Mouse (Mus musculus) heart, adult 11 months (tissue): ENCODE measurements around the gene Stim1.
"Not testable (repeated sequence)": the region's sequence is repeated elsewhere in the genome, so short reads cannot be mapped to it uniquely, and the experiment has no call there.

Experiments
- DNase-seq: peaks from one replicate; pipeline ENCODE4 v3.0.0; 2022

The Stim1 gene

DNA sequence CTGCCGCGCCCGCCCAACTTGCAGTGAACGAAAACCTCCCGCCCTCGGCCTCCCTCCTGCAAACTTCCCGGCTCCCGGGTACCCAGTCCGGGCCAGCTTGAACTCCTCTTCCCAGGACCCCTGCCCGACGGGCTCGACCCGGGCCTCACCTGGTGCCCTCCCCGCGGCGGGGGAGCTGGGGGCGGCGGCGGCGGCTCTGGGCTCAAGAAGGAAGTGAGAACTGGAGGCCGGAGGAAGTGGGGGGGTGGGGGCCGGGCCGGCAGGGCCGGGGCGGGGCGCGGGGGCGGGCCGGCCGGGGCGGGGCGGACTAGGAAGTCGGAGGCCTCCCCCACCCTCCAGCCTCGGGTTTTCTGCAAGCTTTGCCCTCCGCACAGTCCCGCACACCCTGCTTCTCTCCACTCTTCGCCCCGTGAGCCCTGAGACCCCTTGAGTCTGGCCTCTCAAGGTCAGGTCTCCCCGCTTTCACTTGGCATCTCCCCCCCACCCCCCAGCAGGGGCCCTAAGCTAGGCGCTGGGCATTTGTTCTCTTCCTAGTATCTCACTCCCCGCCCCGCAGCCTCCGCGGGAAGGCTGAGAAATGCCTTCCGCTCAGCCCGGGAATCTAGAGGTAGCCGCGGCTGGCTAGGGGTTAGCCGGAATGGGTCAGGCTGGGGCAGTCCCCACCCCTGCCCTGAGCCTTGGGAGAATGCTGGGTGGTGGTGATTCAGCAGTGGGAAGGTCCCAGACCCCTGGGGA is 17.5 kb upstream of the Stim1 start:
- DNase-seq, result peak; percentile 99

GRCm38 (mm10) chr7:102250631-102251214 is 16.9 kb upstream of the Stim1 start:
- peak; percentile 100 for DNase-seq

- no peak for DNase-seq
Observed at GRCm38 (mm10) chr7:102253631-102254030, 14.0 kb upstream of the Stim1 start.

DNA sequence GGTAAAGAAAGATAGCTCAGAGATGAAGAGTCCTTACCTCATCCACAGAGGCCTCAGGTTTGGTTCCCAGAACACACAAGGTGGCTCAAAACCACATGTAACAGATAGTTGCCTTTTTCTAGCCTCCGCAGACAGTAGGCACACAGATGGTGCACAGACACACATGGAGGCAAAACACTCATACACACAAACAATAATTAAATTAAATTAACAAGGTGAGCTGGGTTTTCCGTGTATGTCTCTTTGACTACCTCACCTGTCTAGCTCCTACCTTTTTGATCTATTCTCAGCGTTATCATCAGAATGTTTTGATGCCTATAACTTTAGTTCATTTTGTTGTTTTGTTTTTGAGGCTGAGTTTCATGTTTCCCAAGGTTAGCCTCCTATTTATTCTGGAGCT is 11.7 kb upstream of the Stim1 start, which contains the start of gene Rhog:
Gene Rhog (minus strand): TSS at position 101 of the 400 bp plus-strand sequence.
- peak; percentile 73 for DNase-seq

DNA sequence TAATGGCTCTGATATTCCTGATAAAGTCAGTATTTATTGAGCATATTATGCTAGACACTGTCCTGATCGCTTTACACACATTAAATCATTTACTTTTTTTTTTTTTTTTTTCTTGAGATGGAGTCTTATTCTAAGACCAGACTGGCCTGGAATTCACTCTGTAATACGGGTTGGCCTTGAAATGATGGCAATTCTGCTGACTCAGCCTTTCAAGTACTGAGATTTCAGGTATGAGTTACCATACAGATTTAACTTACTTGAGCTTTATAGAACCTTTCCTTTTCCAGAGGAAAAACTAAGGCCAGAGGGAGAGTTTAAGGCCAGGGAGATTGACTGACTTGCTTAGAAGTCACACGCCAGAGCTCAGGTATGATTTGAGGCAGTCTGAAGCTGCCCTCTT is 11.0 kb upstream of the Stim1 start:
- no peak for DNase-seq

GRCm38 (mm10) chr7:102258189-102258588 is 9.4 kb upstream of the Stim1 start:
- peak; percentile 91 for DNase-seq

- peak; percentile 64 for DNase-seq
Observed at GRCm38 (mm10) chr7:102258753-102259152, 8.9 kb upstream of the Stim1 start.

DNA sequence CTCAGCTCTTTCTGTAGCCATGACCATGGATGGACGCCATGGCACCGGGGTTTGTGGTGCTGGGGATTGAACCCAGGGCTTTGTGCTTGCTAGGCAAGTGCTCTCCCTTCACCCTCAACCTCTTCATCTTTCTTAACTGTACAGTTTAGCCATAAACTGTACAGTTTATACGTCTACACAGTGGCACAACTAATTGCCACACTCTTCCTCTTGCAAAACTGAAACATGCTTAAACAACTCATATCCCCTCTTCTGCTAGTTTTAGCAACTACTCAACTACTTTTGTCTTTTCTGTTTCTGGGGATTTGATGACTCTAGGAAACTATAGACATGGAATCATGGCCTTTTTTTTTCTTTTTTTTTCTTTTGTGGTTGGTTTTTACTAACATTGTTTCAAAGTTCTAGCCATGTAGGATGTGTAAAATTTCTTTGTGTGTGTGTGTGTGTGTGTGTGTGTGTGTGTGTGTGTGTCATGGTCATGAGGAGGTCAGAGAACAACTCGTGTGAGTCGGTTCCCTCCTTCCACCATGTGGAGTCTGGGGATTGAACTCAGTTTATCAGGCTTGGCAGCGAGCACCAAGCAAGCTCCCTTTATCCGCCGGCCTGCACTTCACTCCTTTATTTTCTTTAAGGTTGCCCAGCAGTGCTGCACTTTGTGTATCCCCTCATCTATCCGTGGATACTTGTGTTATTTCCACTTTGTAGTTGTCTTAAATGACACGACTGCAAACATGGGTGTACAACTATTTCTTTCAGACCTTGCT is 7.7 kb upstream of the Stim1 start:
- DNase-seq, result peak; percentile 59

- DNase-seq, result peak; percentile 56
Observed at GRCm38 (mm10) chr7:102260518-102260917, 7.1 kb upstream of the Stim1 start.

GRCm38 (mm10) chr7:102263020-102263419 is 4.6 kb upstream of the Stim1 start:
- DNase-seq, result peak; percentile 65

GRCm38 (mm10) chr7:102266021-102266400 is 1.6 kb upstream of the Stim1 start:
- not testable (repeated sequence) for DNase-seq

DNA sequence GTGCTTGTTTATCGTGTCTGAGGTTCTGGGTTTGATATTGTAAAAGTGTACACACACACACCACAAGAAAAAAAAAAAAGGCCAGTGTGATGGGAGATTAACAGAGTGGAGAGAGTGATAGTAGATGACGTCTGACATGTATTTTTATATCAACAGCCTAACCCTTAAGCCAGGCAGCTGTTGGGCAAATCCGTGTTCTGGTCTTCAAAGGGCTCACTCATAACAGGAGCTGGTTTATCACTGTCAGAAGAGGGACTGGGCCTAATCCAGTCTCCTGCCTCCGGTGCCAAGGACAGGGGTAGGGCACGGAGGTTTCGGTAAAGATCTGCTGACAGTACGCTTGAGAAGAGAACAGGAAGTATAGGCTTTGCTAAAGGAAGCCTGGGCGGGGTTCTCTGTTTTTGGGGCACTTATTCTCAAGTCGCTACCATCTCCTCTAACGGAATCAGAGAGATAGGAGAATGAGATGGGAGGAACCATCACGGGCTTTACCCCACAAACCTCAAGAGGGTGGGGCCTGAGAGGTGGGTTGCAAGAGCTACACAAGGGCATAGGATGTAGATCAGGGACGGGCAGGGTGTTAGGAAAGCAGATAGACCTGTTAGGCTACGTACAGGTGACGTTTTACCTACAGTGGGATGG is 1.1 kb upstream of the Stim1 start:
- DNase-seq, result peak; percentile 96

GRCm38 (mm10) chr7:102267113-102267579 is 460 bp upstream of the Stim1 start:
- DNase-seq, result peak; percentile 99

DNA sequence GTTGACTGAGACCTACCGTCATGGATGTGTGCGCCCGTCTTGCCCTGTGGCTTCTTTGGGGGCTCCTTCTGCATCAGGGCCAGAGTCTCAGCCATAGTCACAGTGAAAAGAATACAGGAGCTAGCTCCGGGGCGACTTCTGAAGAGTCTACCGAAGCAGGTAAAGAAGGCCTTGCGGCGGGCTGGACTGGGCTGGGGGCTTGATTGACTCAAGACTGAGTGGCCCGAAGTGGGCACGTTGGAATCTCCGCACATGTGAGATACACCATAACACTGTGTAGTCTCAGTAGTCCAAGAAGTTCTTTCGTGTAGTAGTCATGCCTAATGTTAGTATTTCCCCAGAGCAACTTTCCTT is 766 bp downstream of the Stim1 start:
- DNase-seq, result no peak

DNA sequence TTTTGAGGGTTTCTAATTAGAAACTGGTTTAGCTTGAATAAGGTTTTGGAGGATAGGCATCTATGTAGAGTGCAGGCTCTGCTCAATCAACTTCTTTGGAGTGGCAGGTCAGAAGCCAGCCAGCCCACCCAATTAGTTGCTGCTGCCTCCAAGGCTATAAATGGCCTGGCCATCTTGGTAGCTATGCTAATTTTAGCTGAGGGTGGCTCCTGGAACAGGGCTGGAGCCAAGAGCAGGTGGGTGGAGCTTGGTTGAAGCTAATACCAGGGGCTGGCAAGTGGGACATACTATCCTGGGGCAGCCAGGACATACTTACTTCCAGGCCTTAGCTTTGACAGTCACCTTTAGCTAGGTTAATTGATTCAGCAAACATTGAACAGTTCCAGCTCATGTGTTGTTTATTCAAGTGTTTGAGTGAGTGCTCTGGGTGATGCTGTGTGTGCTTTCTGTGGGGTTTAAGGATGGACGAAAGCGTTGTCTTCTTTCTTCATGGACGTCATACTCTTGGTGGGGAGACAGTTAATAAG is 4.9 kb downstream of the Stim1 start:
- DNase-seq, result peak; percentile 95

DNA sequence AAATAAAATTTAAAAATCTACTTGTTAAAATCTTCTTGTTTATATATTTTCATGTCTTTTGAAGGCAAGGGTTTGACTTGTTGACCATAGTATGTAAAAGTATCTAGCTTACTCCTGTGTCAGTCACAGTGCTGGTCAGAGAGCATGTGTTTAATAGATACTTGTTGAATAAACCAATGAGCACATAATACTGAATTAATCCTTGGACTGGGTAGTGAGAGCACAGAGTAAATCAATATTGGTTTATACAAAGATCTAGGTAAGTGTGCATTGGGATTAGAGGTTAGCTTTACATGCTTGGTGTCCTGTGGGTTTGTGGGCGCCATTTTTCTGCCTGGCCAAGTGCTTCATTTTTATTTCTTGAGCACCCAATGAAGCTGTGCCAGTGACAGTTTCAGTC is 13.8 kb downstream of the Stim1 start:
- peak; percentile 66 for DNase-seq

- DNase-seq, result peak; percentile 94
Observed at GRCm38 (mm10) chr7:102282261-102282660, 14.7 kb downstream of the Stim1 start.

DNA sequence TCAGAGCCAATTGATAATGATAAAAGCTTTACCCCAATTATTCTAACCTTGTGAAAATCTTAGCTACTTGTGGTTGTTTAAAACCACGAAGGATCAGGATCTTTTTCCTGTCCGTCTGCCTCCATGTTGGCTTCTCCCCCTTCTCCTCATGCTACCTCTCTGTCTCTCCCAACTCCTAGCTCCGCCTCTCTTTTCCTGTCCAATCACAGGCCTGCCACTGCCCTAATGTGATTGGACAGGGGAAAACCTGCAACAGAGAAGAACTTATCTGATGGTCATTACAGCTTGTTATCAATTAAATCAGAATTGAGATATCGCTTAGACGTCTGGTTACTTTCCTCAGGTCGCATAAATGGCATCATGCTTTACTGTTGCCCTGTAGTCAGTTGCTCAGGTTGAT is 21.9 kb downstream of the Stim1 start:
- DNase-seq, result peak; percentile 55

GRCm38 (mm10) chr7:102292228-102292627 is 24.6 kb downstream of the Stim1 start:
- DNase-seq, result no peak

- DNase-seq, result peak; percentile 14
Observed at GRCm38 (mm10) chr7:102293234-102293633, 25.6 kb downstream of the Stim1 start.

DNA sequence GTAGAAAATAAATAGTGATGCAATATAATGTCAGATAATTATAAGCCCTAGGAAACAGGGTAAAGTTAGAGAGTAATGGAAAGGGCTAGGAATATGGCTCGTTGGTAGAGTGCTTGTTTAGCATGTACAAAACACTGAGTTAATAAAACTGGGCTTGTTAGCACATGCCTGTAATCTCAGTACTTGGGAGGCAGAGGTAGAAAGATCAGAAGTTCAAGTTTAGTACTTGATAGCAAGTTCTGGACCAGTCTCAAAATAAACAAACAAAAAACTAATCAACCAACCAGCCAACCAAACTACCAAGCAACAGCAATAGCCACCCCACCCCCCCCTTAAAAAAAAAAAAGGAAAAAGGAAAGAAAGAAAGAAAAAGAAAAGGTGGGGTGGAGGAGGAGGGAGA is 33.2 kb downstream of the Stim1 start:
- DNase-seq, result no peak

GRCm38 (mm10) chr7:102302471-102302870 is 34.9 kb downstream of the Stim1 start:
- DNase-seq, result no peak

DNA sequence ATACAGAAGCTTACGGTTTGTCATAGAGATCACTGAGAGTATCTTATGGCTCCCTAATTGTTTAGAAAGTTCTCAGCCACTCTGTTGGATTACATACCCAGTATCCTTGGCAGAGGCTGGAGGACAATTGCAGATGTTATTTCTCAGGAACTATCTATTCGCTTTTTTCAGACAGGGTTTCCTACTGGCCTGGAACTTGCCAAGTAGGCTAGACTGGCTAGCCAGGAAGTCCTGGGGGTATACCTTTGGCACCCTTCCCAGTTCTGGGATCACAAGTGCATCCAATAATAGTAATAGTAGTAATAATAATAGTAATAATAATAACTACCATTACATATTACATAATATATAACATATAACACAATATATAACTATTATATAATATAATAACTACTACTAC is 38.0 kb downstream of the Stim1 start:
- DNase-seq, result peak; percentile 90
